Mouse (Mus musculus): Measurements from ENCODE around the gene Elk3. TPM values are rescaled to one million over a fixed set of nuclear protein-coding genes. Genes with fewer than 3 reads are reported as not detected.

The Elk3 gene
- polyA plus RNA-seq (2017; shearing (Covaris generic)) = 31.1 TPM

GRCm38 (mm10) chr10:93310721-93311411, at the start of gene Elk3:
Gene Elk3 (minus strand): TSS chr10:93311135.

Other genes with a start within 250 kb of the Elk3 start
- 0.66 TPM for gene Cfap54, start 229.5 kb downstream of the Elk3 start, polyA plus RNA-seq (2017; shearing (Covaris generic))
- 196 TPM for gene Cdk17, start 150.3 kb downstream of the Elk3 start, polyA plus RNA-seq (2017; shearing (Covaris generic))
- 134 TPM for gene Lta4h, start 142.3 kb upstream of the Elk3 start, polyA plus RNA-seq (2017; shearing (Covaris generic))
- gene Hal, start 177.6 kb upstream of the Elk3 start, polyA plus RNA-seq (2017; shearing (Covaris generic)) = not detected
- gene Amdhd1, start 228.9 kb upstream of the Elk3 start, polyA plus RNA-seq (2017; shearing (Covaris generic)) = not detected
- 0.57 TPM for gene Ccdc38, start 229.5 kb upstream of the Elk3 start, polyA plus RNA-seq (2017; shearing (Covaris generic))